Mouse (Mus musculus) v-Abl transformed pro-B cells (cell line): ENCODE measurements around the gene Kcna10.

Source experiments
- in situ Hi-C, 2 experiments: fragments of 400-800 bp; cut with MboI; formaldehyde crosslinking; loops; one replicate each; pipeline ENCODE4 v1.15.1; 2025; ENCODE audit not compliant: unreplicated experiment in 2 of 2

Gene Kcna10

DNA sequence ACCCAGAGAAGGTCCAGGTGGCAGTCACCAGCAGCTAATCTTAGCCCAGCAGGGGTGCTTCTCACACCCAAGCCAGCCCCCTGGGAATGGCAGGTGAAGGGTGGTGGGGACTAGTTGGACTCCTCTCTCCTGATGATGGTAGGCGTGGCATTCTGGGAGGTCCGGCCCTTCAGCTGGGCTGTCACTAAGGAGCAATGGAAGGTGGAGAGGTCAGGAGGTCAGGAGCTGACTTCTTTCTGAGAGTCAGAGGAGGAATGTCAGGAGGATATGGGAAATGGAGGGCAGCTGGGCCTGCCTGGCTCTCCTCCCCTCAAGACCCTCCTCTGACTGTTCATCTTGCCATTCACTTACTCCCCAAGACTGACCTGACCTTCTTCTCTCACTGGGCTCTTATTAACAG, 55.2 kb downstream of the Kcna10 start:
- in situ Hi-C loops = loop anchor here (5.0 to 25.0 kb wide), 3 partner anchors 34 to 574 kb away; no protein-coding TSS in a partner anchor

DNA sequence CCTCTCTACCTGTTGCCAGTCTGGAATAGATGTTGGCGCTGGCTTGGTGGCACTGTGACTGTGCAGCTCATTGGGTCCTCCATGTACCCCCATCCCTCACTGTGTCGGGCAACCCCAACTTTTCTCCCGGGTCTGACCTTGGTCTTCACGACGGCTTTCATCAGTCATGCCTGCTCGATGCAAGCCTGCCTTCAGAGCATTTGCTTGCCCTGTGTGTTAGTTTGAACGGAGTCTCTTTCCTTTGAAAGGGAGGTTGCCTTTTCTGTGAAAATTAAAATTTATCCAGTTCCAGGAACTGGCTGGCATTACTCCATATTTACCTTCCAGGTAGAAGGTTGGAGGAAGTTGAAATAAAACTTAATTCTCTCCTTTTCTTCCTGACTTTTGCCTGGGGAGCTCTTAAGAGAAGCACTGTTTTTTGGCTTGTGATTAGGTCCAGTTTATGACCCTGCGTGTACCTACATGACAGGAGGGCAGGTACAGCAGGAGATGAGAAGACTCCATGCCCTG, 55.7 kb downstream of the Kcna10 start:
- in situ Hi-C loops = loop anchor here (5.0 to 25.0 kb wide), 3 partner anchors 34 to 574 kb away; no protein-coding TSS in a partner anchor

DNA sequence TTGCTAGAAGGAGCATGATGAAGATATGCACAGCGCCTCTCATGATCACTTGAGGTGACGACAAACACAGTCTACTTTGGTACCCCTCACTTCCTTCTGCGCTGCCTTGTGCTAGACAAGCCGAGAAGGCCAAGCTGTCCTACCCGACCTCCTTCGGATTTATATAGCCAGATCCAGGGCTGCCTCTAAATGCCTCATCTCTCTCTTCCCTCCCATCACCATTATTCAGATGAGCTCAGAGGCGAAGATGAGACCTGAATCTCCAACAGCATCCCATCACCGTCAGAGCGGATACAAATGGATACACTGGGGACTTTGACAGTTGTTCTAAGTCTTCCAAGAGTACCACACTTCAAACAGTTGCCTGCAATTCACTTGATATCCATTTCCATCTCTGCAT, 56.8 kb downstream of the Kcna10 start, which contains the start of gene Prok1:
Gene Prok1 (minus strand): TSS at position 101 of the 400 bp plus-strand sequence.
- in situ Hi-C loops = loop anchor here (5.0 to 25.0 kb wide), 3 partner anchors 33 to 573 kb away; no protein-coding TSS in a partner anchor

DNA sequence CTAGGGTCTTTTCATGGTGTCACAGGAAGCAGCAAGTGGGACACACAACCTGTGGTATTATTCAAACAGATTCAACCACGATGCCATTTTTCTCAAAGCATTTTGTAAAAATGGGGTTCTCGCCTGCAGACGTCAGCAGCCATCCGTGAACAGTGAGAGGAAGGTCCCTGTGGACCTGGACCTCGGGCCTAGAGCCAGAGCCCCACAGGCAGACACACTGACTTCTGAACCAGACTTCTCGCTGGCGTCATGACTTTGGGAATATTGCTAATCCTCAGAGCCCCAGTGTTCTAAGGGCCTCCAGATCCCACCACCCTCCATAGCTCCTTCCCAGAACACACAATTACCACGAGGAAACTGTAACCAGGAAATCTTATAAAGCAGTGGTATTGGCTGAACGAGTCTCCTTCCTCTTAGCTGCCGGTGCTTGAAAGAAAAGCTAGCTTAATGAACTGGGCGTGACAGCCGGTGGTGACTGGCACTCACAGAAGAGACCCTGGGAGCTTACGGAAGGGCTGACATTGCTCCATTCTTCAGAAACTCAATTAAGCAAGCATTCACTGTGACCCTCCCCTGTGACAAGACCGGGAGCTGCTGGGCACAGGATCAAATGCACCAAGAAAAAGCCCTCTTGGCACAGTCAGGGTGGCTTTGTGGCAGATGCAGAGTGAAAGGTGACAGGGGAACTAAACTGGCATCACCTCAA, 58.7 kb downstream of the Kcna10 start:
- in situ Hi-C loops = loop anchor here in 1 of 2 experiments (25.0 kb wide), 1 partner anchor 571 kb away; no protein-coding TSS in a partner anchor
